Mouse (Mus musculus): ENCODE data around the gene Phldb1.
A peak's percentile ranks its signal among the peaks of the same experiment; 100 is the strongest.
"Not testable (repeated sequence)": the region's sequence is repeated elsewhere in the genome, so short reads cannot be mapped to it uniquely, and the experiment has no call there.

Phldb1 gene

GRCm38 (mm10) chr9:44734524-44735494, at the start of gene Phldb1:
Phldb1 (minus strand) TSS chr9:44735198.
- DNase-seq, result peak; percentile 47

DNA sequence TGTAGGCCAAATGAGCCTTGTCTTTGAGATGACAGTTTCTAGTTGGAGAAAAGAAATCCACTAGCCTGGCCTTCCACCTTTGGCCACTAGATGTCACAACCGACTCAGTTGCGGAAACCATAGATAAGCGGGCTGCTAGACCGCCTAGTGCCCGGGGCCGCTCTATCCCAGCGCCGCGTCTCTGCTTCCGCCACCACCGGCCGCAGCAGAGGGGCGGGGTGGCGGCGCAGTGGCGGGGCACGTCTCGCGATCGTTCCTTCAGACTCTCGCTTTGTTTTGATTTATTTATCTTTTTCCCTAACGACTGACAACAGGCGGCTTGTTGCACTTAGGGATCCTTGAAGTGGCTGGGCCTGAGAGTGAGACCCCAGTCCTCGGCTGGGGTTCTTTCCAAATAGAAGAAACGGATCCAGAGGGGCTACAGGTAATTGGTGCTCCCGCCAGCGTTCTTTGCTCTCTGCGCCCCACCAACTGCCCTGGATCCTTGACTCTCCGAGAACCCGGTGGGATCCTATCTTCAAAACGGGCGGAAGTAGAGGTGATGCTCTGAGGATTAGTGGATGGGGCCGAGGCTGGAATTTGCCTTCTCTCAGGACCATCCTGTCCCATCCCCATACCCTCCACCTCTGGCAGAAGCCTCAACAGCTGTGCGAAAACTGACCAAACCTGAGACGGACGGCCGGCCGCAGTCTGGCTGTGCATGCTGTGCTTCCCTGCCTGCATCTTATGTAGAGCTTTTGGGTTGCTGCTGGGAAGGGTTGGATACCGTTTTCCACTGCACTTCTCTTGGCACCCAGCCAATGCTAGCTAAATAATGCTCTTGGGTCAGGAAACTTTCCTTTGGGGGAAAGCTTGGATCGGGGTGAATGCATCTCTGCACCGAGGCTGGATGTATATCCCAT, 38.0 kb upstream of the Phldb1 start:
- DNase-seq, result peak; percentile 88

DNA sequence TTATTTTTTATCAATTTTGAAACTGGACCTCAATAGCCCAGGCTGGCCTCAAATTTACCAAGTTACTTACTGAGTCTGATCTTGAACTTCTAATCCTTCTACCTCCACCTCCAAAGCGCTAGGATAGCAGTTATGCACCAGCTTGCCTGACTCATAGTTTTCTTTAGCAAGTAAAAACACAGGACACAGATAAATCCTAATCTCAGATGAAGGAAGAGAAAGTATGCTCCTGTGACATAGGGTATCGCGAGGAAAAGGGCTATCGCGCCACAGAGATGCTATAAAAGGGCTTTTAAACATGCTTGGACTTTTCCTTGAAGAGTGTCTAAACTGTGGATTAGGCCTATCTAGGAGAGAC, 37.4 kb upstream of the Phldb1 start:
- no peak for DNase-seq

GRCm38 (mm10) chr9:44771376-44771775, 36.4 kb upstream of the Phldb1 start:
- no peak for DNase-seq

DNA sequence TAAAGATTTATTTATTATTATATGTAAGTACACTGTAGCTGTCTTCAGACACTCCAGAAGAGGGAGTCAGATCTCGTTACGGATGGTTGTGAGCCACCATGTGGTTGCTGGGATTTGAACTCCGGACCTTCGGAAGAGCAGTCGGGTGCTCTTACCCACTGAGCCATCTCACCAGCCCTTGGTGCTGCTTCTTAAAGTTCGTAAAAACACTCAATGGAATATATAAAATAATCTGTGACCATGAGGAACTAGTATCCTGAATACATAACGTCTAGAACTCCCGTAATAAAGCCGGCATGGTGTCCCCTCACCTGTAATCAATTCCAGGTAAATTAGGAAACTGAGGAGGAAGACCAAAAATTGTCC, 33.0 kb upstream of the Phldb1 start:
- not testable (repeated sequence) for DNase-seq

- peak; percentile 81 for DNase-seq
These were observed 32.4 kb upstream of the Phldb1 start, which contains the start of the genes Arcn1 and Ift46 for GRCm38 (mm10) chr9:44767101-44768028. Arcn1 (minus strand) TSS chr9:44767845. Ift46 (plus strand) TSS chr9:44767908.

- DNase-seq, result no peak
These were observed 25.9 kb upstream of the Phldb1 start for GRCm38 (mm10) chr9:44760873-44761272.

DNA sequence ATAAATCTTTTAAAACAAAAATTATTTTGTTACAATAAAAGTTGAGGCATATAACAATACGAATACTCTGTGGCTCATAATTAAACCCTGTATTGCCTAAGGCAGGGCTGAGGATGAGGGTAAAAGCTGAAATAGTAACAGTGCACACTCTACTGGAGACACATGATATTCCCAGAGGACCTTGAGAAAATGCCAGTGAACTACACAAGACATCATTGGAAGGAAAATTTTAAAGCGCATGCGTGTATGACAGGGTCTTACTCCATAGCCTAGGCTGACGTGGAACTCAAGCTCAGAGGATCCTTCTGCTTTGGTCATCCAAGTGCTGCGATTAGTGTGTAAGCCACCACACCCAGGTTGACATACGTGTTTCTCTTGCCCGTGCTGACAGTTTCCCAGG, 13.5 kb upstream of the Phldb1 start:
- DNase-seq, result no peak

DNA sequence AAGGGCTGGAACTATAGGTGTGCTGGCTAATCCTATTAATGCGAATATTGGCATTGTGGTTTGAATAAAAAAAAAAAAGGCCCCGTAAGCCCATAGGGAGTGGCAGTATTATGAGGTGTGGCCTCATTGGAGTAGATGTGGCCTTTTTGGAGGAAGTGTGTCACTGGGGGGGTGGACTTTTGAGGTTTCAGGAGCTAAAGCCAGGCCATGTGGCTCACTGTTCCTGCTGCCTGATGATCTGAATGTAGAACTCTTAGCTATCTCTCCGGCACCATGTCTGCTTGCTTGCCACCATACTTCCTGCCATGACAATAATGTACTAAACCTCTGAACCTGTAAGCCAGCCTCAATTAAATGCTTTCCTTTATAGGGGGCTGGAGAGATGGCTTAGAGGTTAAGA, 12.3 kb upstream of the Phldb1 start:
- no peak for DNase-seq

- no peak for DNase-seq
These were observed 11.7 kb upstream of the Phldb1 start for GRCm38 (mm10) chr9:44746666-44747065.

- DNase-seq, result no peak
These were observed 10.4 kb upstream of the Phldb1 start for GRCm38 (mm10) chr9:44745371-44745770.

DNA sequence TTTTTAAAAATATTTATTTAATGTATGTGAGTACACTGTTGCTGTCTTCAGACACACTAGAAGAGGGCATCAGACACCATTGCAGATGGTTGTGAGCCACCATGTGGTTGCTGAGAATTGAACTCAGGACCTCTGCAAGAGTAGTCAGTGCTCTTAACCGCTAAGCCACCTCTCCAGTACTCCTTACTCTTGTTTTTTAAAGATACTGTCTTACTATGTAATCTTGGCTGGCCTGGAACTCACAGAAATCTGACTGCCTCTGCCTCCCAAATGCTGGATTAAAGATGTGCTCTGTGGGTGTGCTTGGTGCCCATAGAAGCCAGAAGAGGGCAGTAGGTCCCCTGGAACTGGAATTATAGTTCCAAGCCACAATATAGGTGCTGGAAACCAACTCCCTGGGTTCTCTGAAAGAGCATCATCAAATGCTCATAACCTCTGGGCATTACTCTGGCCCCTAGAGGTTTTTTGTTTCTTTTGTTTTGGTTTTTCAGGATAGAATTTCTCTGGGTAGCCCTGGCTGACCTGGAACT, 5.7 kb upstream of the Phldb1 start:
- no peak for DNase-seq

- no peak for DNase-seq
These were observed 2.4 kb upstream of the Phldb1 start for GRCm38 (mm10) chr9:44737240-44737949.

DNA sequence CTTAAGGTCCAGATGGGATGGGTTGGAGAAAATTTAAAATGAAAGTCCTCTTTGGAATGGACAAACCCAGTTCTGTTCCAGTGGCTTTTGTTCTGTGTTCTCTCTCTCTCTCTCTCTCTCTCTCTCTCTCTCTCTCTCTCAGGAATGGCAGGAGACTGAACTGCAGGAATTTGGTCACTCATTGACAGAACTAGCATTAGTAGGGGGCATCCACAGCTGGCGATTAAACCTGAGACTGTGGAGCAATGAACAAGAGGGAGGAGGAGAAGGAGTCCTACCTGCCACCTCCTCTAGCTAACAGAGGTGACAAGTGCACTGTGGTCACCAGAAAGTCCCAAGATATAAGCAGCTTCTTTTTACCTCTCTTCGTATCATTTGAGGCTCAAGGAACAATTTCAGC, 1.3 kb upstream of the Phldb1 start:
- DNase-seq, result no peak

- DNase-seq, result no peak
These were observed 888 bp upstream of the Phldb1 start for GRCm38 (mm10) chr9:44735886-44736285.

DNA sequence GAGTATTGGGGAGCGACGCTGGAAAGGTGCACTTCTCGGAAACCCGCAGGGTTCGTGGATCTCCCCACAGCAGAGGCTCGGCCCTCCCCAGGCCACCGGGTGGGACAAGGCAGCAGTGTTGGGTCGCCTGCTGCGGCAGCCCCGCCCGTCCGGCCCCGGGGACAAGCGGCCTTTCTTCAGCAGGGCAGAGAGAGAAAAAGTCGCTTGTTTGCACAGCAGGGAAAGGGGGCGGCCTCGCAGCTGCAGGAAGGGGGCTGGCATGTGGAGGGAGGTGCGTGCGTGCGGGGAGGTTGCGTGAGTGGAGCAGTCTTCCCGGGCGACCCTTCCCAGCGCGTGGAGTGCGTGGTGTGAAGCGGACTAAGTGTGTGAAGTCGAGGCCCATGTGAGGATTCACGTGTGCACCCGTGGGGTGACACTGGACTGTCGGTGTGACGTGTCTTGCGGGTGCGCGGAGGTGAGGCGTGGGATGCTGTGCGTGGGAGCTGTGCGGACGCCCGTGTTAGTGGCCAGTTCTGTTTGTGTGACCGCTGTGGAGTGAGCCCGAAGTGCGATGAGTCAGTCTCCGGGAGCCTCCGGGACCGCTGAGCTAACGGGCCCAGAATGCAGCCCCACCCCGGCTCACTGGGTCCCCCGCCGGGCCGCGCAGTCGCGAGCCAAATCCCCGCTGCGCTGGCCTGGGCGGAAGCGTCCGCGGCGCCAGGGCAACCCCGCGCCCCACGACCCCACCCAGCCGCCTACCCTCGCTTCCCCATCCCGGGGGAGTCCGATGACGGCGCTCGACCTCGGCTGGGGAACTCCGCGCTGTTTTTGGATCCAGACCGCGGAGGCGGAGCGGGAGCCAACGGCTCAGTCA, 1.1 kb downstream of the Phldb1 start:
- DNase-seq, result peak; percentile 45

DNA sequence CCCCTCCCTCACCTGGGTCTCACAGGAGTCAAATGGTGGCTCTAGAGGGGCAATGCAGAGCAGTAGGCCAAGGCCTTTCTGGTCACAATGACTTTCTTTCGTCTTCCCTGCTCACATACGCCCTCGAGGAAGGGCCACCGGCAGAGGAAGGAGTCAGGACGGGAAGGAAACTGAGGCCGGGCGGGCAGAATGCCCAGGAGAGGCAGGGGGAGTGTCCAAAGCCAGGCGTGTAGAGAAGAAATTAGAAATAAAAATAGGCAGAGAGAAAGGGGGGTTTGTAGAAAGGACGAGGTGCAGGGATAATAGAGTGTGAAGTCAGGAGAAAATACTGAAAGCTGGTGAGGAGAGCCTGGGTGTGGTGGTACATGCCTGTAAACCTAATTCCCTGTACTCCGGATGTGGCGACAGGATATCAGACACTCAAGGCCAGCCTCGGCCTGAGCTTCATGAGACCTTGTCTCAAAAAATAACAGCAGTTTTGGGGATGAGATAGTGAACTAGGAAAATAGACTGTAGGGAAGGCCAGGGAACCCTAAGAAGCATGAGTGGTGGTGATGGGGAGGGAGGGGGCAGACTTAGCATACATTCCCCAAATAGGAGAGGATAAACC, 2.0 kb downstream of the Phldb1 start:
- DNase-seq, result no peak

DNA sequence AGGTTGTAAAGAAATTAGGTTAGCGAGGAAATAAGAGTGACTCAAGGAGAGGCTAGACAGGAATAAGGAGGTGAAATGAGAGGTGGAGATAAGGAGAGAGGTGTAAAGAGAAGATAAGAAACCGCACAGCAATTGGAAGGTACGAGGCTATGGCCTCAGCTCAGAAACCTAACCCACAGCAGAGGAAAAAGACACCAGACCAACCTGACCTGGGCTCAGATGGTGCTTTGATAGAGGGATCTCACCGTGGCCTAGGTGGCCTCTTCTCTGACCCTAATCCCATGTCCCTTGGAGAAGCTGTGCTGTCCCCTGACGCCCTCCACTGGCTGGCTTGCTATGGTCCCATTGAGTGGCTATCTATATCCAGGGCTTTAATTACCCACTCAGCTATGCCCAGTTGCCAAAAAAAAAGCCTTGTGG, 2.9 kb downstream of the Phldb1 start:
- DNase-seq, result no peak

GRCm38 (mm10) chr9:44727441-44727840, 7.6 kb downstream of the Phldb1 start:
- no peak for DNase-seq

Measured in cerebellum, adult 11 months (tissue).